Mouse (Mus musculus) lung, adult 10 weeks (tissue): ENCODE results near the gene Kynu. TPM values are rescaled to one million over a fixed set of nuclear protein-coding genes. Genes with fewer than 3 reads are reported as not detected.

Experiments used
- polyA plus RNA-seq: library from polyadenylated mRNA; stranded (reverse); fragments of 350-450 nt; fragmentation: Illumina TruSeq; extraction: RNeasy Lipid Tissue Mini Kit (QIAGEN cat#74804); gene quantifications from one replicate; pipeline ENCODE4 v1.2.3, GENCODE M21; 2014; ENCODE audit warnings: low read depth, low replicate concordance; ENCODE audit not compliant: insufficient read depth

Gene Kynu
- 1.8 TPM for polyA plus RNA-seq

DNA sequence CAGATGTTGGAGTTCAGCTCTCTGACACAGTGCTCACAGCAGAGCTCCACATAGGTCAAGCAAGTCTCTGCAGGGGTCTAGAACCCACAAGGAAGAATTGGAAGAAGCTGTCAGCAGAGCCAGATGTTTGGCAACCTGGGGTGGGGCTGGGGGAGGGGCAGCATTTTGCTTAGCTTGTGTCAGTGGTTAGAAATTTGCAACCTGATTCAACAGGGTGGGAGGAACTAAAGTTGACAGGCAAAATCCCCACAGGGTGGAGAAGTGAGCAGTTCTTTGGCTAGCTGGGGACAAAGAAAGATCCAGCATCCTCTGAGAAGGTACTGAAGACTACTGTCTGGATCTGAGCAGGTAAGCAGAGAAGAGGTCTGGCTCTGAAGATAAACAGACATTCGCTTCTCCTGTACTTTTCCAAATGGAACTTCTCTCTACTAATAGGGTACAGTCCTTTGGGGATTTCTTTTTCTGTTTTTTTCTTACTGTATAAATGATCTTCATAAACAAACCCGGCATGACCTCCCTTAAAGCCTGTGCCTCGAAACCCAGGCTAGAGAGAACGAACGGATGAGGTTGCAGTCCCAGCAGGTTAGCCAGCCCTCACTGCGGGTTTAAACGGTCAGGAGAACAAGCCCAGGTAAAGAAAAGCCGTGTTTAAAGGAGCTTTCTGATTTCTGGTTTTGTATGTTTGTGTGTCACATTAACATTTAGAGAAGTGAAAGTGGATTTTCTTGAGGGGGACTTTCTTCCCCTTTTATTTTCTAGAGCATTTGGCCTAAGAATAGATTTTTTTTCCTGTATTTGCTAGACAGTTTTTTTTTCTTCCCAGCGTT is at the start of gene Kynu:
Gene Kynu (plus strand): TSS at position 268 of the 827 bp plus-strand sequence.

Other genes with a start within 250 kb of the Kynu start
- gene Arhgap15, start 193.5 kb downstream of the Kynu start, polyA plus RNA-seq, result 6.8 TPM